Mouse (Mus musculus) liver, adult 2 months (tissue): ENCODE results near the gene Trim72. TPM values are rescaled to one million over a fixed set of nuclear protein-coding genes. Genes with fewer than 3 reads are reported as not detected.

ENCODE experiments used
- DNase-seq: peaks from one replicate; pipeline ENCODE4 v3.0.0-alpha.2; 2011; ENCODE audit warnings: low read depth, low spot score; ENCODE audit errors: extremely low read depth
- H3K27ac ChIP-seq: fragments of 200-500 bp; replicated peaks from 2 replicates; pipeline ENCODE4 v1.5.1; 2012; ENCODE audit warnings: low read depth, mild to moderate bottlenecking, control low read depth, inconsistent platforms, low read length; ENCODE audit not compliant: insufficient read depth
- H3K27me3 ChIP-seq: fragments of 200-500 bp; 2 replicates; pipeline ENCODE4 v1.6.1; 2012; ENCODE audit warnings: mild to moderate bottlenecking, moderate library complexity, low read length, inconsistent platforms; ENCODE audit not compliant: control insufficient read depth, insufficient read depth
- H3K36me3 ChIP-seq: fragments of 200-500 bp; 2 replicates; pipeline ENCODE4 v1.6.1; 2012; ENCODE audit warnings: low read length, inconsistent platforms; ENCODE audit not compliant: control insufficient read depth, insufficient read depth
- H3K4me1 ChIP-seq: fragments of 200-500 bp; 2 replicates; pipeline ENCODE4 v1.6.1; 2011; ENCODE audit warnings: low read length; ENCODE audit not compliant: control insufficient read depth, insufficient read depth
- H3K4me3 ChIP-seq: fragments of 200-500 bp; 2 replicates; pipeline ENCODE4 v1.5.1; 2011; ENCODE audit warnings: low read depth, mild to moderate bottlenecking, control low read depth, low read length, moderate library complexity; ENCODE audit not compliant: insufficient read depth
- H3K79me2 ChIP-seq: fragments of 200-500 bp; 2 replicates; pipeline ENCODE4 v1.6.1; 2012; ENCODE audit warnings: inconsistent platforms, mild to moderate bottlenecking, low read length, moderate library complexity; ENCODE audit not compliant: control insufficient read depth, insufficient read depth
- H3K9ac ChIP-seq: fragments of 200-500 bp; 2 replicates; pipeline ENCODE4 v1.6.1; 2012; ENCODE audit warnings: low read depth, mild to moderate bottlenecking, control low read depth, inconsistent platforms, low read length
- CTCF ChIP-seq: fragments of 200-500 bp; IDR thresholded peaks from 2 replicates; pipeline ENCODE4 v1.5.1; 2011; ENCODE audit warnings: low read depth, low read length, control low read depth
- POLR2A ChIP-seq: fragments of 200-500 bp; IDR thresholded peaks from 2 replicates; pipeline ENCODE4 v1.6.1; 2011; ENCODE audit warnings: low read length, control low read depth; ENCODE audit not compliant: insufficient read depth; ENCODE audit errors: extremely low read depth
- WGBS: fragments of 180-500 bp; shearing (Covaris S2); methylation state at CpG from one replicate; pipeline ENCODE4 v1.1.7; 2018; 5-methylcytosine and 5-hydroxymethylcytosine counted together
- polyA plus RNA-seq: library from polyadenylated mRNA; depleted of rRNA; stranded (reverse); fragments of >200 nt; gene quantifications from 2 replicates; pipeline ENCODE4 v1.2.3, GENCODE M21; 2012
- total RNA-seq: library from RNA; depleted of rRNA; stranded (reverse); fragments of >200 nt; gene quantifications from 2 replicates; pipeline ENCODE4 v1.2.3, GENCODE M21; 2014

Gene Trim72
- total and polyA plus RNA-seq, 2 experiments: 0.15 to 0.28 TPM

GRCm38 (mm10) chr7:128004150-128004486 lies 369 bp downstream of the Trim72 start:
- no peak overlapping the region for H3K4me3 ChIP-seq
- H3K27ac ChIP-seq: no peak overlapping the region
- H3K27me3 ChIP-seq: no peaks in the 10 kb centered on the region
- H3K4me1 ChIP-seq: peaks cover 2% of the 10 kb centered on the region; the same call in 1 of the 2 replicates
- no peaks in the 10 kb centered on the region for H3K79me2 ChIP-seq
- 92% methylated on average over 5 of the region's 5 CpGs for WGBS
- H3K9ac ChIP-seq: no peak overlapping the region
- no peak for DNase-seq
- H3K36me3 ChIP-seq: no peaks in the 10 kb centered on the region
- TF ChIP-seq POLR2A: no peak
- no peak for TF ChIP-seq CTCF

- H3K79me2 ChIP-seq: no peaks in the 10 kb centered on the region
- H3K27me3 ChIP-seq: no peaks in the 10 kb centered on the region
- no peak overlapping the region for H3K27ac ChIP-seq
- H3K36me3 ChIP-seq: no peaks in the 10 kb centered on the region
- no peak for DNase-seq
- no peak overlapping the region for H3K4me3 ChIP-seq
- H3K4me1 ChIP-seq: peaks cover 3% of the 10 kb centered on the region; the same call in 1 of the 2 replicates
- 69% methylated on average over 35 of the region's 35 CpGs for WGBS
- H3K9ac ChIP-seq: no peak overlapping the region
- TF ChIP-seq POLR2A (no peak), CTCF (no peak)
Observed at GRCm38 (mm10) chr7:128004487-128005362, 976 bp downstream of the Trim72 start.

DNA sequence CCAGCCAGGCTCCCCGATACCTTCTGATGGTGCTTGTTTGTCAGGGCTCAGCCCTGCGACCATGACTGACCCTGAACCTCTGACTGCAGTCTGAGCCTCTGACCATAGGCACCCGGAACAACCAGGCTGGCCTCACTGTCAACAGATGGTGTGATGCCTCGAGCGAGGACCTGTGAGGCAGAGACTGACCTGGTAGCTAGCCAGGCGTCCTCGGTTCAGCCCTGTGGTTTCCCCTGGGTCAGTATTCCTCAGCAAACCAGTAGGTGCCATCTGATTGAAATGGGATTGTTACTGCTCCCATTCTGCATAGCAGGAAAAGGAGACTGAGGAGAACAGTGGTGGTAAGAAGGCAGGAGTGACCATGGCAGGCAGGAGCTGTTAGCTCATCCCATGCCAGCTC lies 2.4 kb downstream of the Trim72 start:
- DNase-seq: no peak
- Histone ChIP-seq H3K27ac (no peak overlapping the region), H3K36me3 (no peaks in the 10 kb centered on the region), H3K4me3 (no peak overlapping the region), H3K27me3 (no peaks in the 10 kb centered on the region), H3K4me1 (peaks cover 4% of the 10 kb centered on the region; the same call in 1 of the 2 replicates), H3K9ac (no peak overlapping the region), H3K79me2 (no peaks in the 10 kb centered on the region)
- TF ChIP-seq POLR2A (no peak), CTCF (no peak)
- 69% methylated on average over 7 of the region's 7 CpGs for WGBS

DNA sequence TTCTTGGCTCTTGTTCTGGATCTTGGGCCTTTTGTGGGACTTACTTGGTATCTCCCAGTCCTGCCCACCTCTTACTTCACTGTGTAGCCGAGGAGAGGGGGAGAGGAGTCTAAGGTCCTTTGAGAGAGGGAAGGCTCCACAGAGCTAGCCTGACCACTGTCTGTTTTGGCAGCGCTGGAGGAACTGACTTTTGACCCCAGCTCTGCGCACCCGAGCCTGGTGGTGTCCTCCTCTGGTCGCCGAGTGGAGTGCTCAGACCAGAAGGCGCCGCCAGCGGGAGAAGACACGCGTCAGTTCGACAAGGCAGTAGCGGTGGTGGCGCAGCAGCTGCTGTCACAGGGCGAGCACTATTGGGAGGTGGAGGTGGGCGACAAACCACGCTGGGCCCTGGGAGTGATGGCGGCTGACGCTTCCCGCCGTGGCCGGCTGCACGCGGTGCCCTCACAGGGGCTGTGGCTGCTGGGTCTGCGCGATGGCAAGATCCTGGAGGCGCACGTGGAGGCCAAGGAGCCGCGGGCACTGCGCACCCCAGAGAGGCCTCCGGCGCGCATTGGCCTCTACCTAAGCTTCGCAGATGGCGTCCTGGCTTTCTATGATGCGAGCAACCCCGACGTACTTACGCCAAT lies 6.1 kb downstream of the Trim72 start:
- Histone ChIP-seq H3K4me1 (peaks cover 4% of the 10 kb centered on the region; the same call in 1 of the 2 replicates), H3K27ac (peak overlapping the region; percentile 41), H3K36me3 (no peaks in the 10 kb centered on the region), H3K9ac (peak overlapping the region; percentile 76), H3K4me3 (peak overlapping the region; percentile 51), H3K79me2 (no peaks in the 10 kb centered on the region), H3K27me3 (no peaks in the 10 kb centered on the region)
- peak; percentile 80 for DNase-seq
- 42% methylated on average over 40 of the region's 40 CpGs for WGBS
- TF ChIP-seq CTCF (0 out of 2 replicates have a peak, but pooled peaks have one; percentile 19), POLR2A (0 out of 2 replicates have a peak, but pooled peaks have one; percentile 39)

- Histone ChIP-seq H3K4me3 (no peak overlapping the region), H3K27ac (no peak overlapping the region), H3K79me2 (no peaks in the 10 kb centered on the region), H3K9ac (no peak overlapping the region), H3K4me1 (peaks cover 8% of the 10 kb centered on the region; the same call in 1 of the 2 replicates), H3K36me3 (no peaks in the 10 kb centered on the region), H3K27me3 (no peaks in the 10 kb centered on the region)
- 90% methylated on average over 13 of the region's 13 CpGs for WGBS
- TF ChIP-seq CTCF: no peak
- TF ChIP-seq POLR2A: no peak
- DNase-seq: no peak
Observed at GRCm38 (mm10) chr7:128012136-128012780, 8.5 kb downstream of the Trim72 start.
